Mouse (Mus musculus) embryonic fibroblast, embryonic 13.5 days (primary cell): ENCODE data around the gene Nle1.

Source experiments
- CTCF ChIP-seq: IDR thresholded peaks from 2 replicates; pipeline ENCODE4 v1.5.1; 2011; ENCODE audit warnings: mild to moderate bottlenecking, control low read depth, low read length, moderate library complexity, borderline replicate concordance; ENCODE audit not compliant: insufficient read depth
- POLR2A ChIP-seq: IDR thresholded peaks from 2 replicates; pipeline ENCODE4 v1.6.1; 2011; ENCODE audit warnings: low read depth, mild to moderate bottlenecking, control low read depth, low read length, moderate library complexity

DNA sequence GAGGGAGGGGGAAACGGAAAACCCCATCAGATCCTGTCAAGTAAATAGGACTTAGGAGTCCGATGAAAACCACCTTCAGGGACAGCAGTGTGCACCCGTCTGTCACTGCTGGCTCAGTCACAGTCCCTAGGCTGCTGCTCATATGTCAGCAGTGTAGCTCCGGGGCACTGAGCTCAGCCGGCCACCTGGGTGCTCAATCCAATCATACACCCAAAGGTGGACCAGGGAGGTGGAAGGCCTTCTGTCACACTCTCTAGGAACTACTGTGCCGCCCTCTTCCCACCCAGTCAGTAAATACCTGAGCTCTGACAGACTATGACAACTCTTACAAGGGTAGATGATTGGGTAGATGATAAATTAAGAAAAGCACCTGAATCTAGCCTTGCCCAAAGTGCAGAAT is 47.5 kb downstream of the Nle1 start:
- TF ChIP-seq POLR2A = no peak
- TF ChIP-seq CTCF = no peak
